Mouse (Mus musculus) mouse embryonic stem cell (cell line): Measurements from ENCODE around the gene Naa80.

Source experiments
- in situ Hi-C, 2 experiments: fragments of 300-500 bp; cut with MboI; formaldehyde crosslinking; loops; 1 replicate in 1 of 2; 3 replicates in 1 of 2; pipeline ENCODE4 v1.14.3; 2019 to 2020; ENCODE audit warnings: low sequenced_read_pairs in 2 of 2, low pct_unique_long_range_greater_than_20kb in 1 of 2, mixed read lengths in 1 of 2; ENCODE audit not compliant: unreplicated experiment in 1 of 2

Naa80 gene

GRCm38 (mm10) chr9:107586974-107587832 is 8.5 kb downstream of the Naa80 start, which contains the start of gene Ifrd2:
TSS of gene Ifrd2 (plus strand) at chr9:107587642.
- in situ Hi-C loops = no loop called here

- in situ Hi-C loops = no loop called here
Observed at GRCm38 (mm10) chr9:107587833-107588639, 9.3 kb downstream of the Naa80 start.

- in situ Hi-C loops = no loop called here
Observed at GRCm38 (mm10) chr9:107590058-107590772, 11.5 kb downstream of the Naa80 start.

- in situ Hi-C loops = no loop called here
Observed at GRCm38 (mm10) chr9:107590773-107591060, 12.0 kb downstream of the Naa80 start.

- in situ Hi-C loops = no loop called here
Observed at GRCm38 (mm10) chr9:107593101-107593976, 14.7 kb downstream of the Naa80 start.

GRCm38 (mm10) chr9:107594281-107595062 is 15.8 kb downstream of the Naa80 start:
- in situ Hi-C loops = no loop called here

- in situ Hi-C loops = no loop called here
Observed at GRCm38 (mm10) chr9:107596619-107597569, 18.2 kb downstream of the Naa80 start.

- in situ Hi-C loops = no loop called here
Observed at GRCm38 (mm10) chr9:107598385-107598784, 19.7 kb downstream of the Naa80 start.

- in situ Hi-C loops = no loop called here
Observed at GRCm38 (mm10) chr9:107599433-107599832, 20.7 kb downstream of the Naa80 start.

- in situ Hi-C loops = loop anchor here in 1 of 2 experiments (5.0 kb wide), 1 partner anchor 77 kb away; the partner anchor contains the start of gene Gnat1
Observed at GRCm38 (mm10) chr9:107599842-107600241, 21.2 kb downstream of the Naa80 start.

GRCm38 (mm10) chr9:107600745-107601144 is 22.1 kb downstream of the Naa80 start:
- in situ Hi-C loops = loop anchor here in 1 of 2 experiments (5.0 kb wide), 1 partner anchor 77 kb away; the partner anchor contains the start of gene Gnat1

GRCm38 (mm10) chr9:107601275-107601674 is 22.6 kb downstream of the Naa80 start:
- in situ Hi-C loops = loop anchor here in 1 of 2 experiments (5.0 kb wide), 1 partner anchor 76 kb away; the partner anchor contains the start of gene Gnat1

GRCm38 (mm10) chr9:107602068-107602648 is 23.5 kb downstream of the Naa80 start:
- in situ Hi-C loops = loop anchor here in 1 of 2 experiments (5.0 kb wide), 1 partner anchor 75 kb away; the partner anchor contains the start of gene Gnat1

GRCm38 (mm10) chr9:107603251-107603650 is 24.6 kb downstream of the Naa80 start:
- in situ Hi-C loops = loop anchor here in 1 of 2 experiments (5.0 kb wide), 1 partner anchor 74 kb away; the partner anchor contains the start of gene Gnat1

GRCm38 (mm10) chr9:107605041-107605661 is 26.5 kb downstream of the Naa80 start:
- in situ Hi-C loops = loop anchor here in 1 of 2 experiments (5.0 kb wide), 1 partner anchor 37 kb away; no protein-coding TSS in a partner anchor
